Mouse (Mus musculus): ENCODE data around the gene Rab3il1.

Gene Rab3il1

DNA sequence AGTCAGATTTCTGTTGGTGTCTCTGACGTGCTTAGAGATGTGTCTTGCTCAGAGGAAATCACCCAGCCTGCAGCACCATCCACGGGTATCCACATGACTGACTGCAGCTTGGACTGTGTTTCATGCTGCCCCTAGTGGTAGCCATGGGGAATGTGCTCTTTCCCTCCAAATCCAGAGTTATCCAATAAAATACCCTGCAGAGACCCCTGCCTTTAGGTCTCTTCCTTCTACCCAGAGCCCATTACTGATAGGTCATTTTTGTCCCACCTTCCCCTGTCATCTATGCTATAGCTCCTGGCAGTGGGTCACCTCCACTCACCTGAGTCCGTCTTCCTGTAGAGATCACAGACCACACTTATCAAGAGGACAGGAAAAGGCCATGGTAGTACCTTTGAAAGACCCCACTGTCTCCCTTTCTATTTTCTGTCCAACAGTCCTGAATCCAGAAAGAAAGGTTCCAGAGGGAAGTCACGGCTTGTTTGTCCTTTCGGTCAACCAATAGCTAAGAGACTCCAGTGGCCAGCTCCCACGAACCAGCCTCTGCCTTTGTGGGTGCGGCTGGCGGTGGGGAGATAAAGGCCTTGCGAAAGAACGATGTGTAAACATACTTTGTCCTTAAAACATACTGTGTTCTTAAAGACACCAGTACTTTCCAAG lies 58.6 kb downstream of the Rab3il1 start:
- in situ Hi-C loops (cut with MboI, MseI) = no loop called here

- in situ Hi-C loops (cut with MboI, MseI) = no loop called here
These were observed 59.5 kb downstream of the Rab3il1 start for GRCm38 (mm10) chr19:10060783-10061590.

DNA sequence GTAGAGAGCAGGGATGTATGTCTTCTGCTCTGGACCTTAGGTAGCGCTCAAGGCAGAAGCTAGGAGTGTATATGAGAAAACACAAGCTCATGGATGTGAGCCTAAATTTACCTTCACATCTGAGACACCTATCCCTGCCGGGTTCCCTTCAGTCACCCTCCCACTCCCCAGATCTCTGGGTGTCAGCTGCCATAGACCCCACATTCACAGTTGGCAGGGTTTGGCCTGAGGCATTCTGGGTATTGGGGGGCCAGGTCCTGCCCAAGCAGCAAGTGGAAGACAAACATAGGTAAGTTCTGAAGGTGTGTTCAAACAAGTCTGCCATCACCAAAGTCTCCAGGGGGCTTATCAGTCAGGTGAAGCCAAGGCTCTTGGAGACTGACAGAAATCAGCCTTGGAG lies 60.2 kb downstream of the Rab3il1 start:
- in situ Hi-C loops (cut with MboI, MseI) = no loop called here

DNA sequence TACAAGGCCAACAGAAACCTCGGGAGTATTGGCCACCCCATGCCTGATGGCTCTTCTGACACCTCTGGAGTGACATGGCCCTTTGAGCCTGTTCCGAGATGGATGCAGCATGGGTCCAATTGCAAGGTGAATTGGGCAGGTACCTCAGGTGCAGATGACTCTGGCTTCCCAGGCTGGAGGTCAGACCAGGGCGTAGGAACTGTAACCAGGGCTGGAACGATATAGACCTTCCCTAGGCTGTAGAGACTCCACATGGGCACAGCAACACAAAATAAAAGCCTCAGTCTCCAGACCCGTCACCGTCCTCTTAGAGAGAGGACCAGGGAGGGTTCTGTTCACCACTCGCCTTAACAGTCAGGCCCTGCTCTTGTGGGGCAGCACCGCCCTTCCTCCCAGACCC lies 60.8 kb downstream of the Rab3il1 start:
- in situ Hi-C loops (cut with MboI, MseI) = no loop called here

DNA sequence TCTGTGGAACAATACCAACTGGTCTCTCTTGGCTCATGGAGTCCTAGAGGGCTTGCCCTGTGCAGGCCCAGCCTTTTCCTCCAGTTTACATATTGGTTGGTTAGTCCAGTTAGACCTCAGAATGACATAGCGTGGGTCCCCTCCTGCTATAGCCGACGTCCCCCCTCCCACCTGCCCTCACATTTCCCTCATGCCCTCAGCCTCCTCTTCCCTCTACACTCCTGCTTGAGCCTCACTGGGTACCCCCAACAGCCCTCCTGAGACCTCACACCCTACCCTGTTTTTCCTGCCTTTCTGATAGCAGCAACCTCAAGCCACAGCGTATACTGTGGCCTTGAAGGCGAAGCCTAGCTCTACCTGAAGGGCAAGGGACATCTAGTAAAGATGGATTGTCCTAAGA lies 61.4 kb downstream of the Rab3il1 start:
- in situ Hi-C loops (cut with MboI, MseI) = no loop called here

- in situ Hi-C loops (cut with MboI, MseI) = loop anchor here (5.0 kb wide), 1 partner anchor 78 kb away; no protein-coding TSS in a partner anchor
These were observed 62.9 kb downstream of the Rab3il1 start for GRCm38 (mm10) chr19:10064173-10065012.

DNA sequence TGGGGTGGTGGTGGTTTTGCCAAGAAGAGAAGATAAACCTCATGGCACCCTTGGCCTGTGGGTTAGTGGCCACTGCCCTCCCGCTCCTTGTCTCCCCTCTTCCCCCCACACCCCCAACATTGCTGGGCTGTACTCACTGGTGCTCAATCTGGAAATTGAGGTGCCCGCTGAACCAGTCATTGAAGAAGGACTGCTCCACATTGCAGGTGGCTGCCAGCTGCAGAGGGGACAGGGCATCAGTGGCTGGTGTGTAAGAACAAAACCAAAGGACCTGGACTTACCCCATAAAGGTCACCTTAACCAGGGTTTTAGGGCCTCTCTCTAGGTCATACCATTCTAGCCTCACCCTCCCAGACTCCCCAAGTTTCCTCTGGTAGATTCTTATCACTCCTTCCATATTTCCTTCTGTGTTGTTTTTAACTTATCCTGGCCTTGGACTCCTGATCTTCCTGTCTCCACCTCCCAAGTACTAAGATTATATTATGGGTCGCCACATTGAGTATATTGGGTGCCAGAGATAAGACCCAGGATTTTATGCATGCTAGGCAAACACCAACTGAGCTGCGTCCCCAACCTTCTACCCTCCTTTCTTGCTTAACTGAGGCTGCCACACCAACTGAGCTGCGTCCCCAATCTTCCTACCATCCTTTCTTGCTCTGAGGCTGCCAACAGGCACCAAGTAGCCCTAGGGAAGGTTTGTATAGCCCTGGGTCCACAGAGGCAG lies 64.2 kb downstream of the Rab3il1 start:
- in situ Hi-C loops (cut with MboI, MseI) = loop anchor here (5.0 kb wide), 1 partner anchor 77 kb away; no protein-coding TSS in a partner anchor

- in situ Hi-C loops (cut with MboI, MseI) = loop anchor here (5.0 kb wide), 1 partner anchor 76 kb away; no protein-coding TSS in a partner anchor
These were observed 64.7 kb downstream of the Rab3il1 start for GRCm38 (mm10) chr19:10066189-10066500.

DNA sequence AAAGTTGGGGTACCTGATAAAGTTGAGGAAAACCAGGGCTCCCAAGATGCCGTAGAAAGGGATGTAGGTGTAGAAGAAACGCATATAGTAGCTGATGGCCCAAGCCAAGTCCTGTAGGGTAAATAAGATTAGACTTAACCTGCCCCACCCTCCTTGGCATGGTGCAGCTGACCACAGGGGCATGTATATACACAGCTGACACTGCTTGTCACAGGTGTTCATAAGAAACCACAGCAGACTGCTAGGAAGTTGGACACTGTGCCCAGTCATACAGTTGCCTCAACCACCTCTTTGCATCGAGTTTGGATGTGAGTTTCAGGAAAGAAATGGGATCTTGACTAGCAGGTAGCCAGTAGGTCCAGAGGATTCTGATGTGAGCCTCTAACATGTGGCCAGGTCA lies 65.0 kb downstream of the Rab3il1 start:
- in situ Hi-C loops (cut with MboI, MseI) = loop anchor here (5.0 kb wide), 1 partner anchor 76 kb away; no protein-coding TSS in a partner anchor

DNA sequence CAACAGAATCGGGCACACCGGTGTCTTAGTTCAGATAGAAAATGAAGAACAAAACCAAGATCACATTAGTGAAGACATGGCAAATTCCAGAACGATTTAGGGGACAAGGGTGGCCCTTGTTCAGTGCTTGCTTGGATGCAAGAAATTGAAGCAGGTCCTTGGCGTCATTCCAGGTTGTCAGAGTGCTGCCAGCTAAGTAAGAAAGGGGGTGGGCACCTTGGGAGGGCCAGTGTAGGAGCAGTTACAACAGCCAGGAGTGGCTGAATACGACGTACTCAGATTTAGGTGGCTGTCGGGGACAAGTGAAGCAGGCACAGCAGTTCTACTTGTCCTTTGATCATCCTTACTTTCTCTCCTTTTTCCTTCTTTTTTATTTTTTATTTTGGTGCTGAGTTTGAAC lies 66.2 kb downstream of the Rab3il1 start:
- in situ Hi-C loops (cut with MboI, MseI) = loop anchor here (5.0 kb wide), 1 partner anchor 75 kb away; no protein-coding TSS in a partner anchor

GRCm38 (mm10) chr19:10070186-10070980 lies 68.9 kb downstream of the Rab3il1 start:
- in situ Hi-C loops (cut with MboI, MseI) = no loop called here

DNA sequence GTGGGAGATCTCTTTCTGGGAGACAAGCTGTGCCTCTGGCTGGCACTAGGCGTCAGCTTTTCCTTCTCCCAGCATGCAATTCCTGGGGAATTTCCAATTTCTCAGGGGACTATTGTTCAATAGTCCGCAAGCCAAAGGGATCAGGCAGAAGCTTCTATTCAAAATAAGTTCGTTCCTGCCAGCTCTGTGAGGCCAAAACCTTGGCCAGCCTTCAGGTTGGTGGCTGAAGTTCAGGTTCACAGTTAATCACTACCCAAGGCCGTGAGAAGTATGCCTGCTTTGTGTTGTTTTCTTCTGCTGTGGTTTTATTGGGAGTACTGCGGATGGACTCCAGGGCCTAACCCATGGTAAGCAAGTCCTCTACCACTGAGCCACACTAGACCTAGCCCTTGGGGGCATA lies 69.7 kb downstream of the Rab3il1 start:
- in situ Hi-C loops (cut with MboI, MseI) = no loop called here

GRCm38 (mm10) chr19:10071892-10072291 lies 70.4 kb downstream of the Rab3il1 start:
- in situ Hi-C loops (cut with MboI, MseI) = no loop called here

DNA sequence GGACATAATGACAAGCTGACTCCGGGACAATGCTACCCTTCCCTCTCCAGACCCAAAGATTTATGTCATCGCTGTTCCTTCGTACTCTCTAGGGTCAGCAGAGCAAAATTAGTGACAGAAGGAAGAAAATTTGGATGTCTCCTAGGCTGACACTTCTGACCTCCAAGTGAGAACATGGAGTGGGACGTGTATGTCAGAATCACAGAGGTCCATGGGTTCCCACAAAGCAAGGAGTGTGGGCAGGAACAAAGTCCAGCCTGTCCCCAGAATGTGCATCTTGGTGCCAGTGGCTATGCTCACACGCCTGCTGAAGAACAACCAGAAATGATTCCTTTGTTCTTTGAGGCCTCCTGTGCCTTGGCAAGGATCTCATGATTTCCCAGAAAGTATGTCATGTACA lies 71.7 kb downstream of the Rab3il1 start:
- in situ Hi-C loops (cut with MboI, MseI) = no loop called here

- in situ Hi-C loops (cut with MboI, MseI) = no loop called here
These were observed 76.9 kb downstream of the Rab3il1 start for GRCm38 (mm10) chr19:10078392-10078791.

DNA sequence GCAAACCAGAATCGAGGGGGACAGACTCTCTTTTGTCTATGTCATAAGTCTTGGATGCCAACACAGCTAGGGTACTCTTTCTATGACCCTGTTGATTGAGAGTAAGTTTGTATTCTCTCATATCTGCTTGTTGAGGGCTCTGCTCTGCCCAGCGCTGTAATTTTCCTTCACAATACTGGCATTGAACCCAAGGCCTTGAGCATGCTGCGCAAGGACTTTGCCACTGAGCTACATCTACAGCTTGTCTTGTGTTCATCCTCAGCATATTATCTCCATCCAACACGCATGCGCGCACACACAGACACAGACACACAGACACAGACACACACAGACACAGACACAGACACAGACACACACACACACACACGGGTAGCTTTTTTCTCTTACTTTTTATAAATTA lies 78.9 kb downstream of the Rab3il1 start:
- in situ Hi-C loops (cut with MboI, MseI) = no loop called here

DNA sequence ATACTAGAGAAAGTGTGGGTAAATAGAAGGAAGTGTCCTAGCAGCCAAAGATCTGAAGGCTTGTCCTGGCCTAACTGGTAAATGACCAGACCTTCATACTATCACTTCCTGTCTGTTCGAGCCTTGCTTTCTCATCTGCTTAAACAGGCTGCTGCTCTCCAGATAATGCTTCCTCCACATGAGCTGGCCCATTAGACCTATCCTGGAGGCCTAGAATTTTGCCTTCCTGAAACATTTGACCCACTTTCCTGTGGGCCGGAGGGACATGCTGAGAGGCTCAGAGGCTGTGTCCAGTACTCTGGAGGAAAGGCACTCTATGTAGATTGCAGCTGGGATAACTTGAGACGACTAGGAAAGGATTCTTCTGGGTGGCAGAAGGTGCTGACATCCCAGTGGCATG lies 80.6 kb downstream of the Rab3il1 start:
- in situ Hi-C loops (cut with MboI, MseI) = no loop called here

DNA sequence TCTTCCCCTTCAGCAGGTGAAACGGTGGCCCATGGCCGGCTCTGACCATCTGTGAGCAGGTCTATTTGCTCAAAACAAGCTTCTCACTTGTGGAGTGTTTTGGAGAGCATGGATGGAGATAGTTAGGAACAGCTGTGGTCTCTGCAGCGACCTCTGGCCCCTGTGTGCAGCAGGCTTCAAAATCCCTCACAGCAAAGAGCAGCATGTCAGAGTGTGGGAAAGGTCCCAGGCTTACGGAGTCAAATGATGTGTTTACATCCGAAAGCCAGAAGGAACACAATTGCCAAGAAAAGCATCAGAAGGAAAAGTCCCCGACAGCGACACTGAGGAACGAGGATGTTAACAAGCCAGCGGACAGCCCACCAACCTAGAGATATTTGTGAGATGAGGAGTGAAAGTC lies 84.0 kb downstream of the Rab3il1 start:
- in situ Hi-C loops (cut with MboI, MseI) = no loop called here

DNA sequence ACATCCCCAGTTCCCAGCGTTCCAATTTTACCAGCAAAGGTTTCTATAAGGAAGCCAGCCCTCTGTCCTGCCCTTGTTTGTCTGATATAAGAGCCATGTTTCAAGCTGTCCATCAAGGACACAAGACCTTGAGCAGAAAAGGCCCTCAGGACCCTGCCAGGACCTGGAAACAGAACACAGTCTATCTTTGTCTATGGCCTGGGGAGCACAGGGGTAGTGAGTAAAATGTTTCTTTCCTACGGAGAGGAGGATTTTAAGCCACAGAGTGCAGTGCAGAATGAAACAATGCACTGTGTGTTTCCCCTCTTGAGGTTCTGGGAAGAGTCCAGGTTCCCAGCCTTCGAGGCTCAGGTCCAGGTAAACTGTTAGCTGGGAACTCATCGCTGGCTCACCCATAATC lies 85.5 kb downstream of the Rab3il1 start:
- in situ Hi-C loops (cut with MboI, MseI) = no loop called here

Data from T-helper 2 cell (primary cell).